Mouse (Mus musculus) cerebellum, adult 11 months (tissue): Measurements from ENCODE around the gene Gatad2b.
"Not testable (repeated sequence)": the region's sequence is repeated elsewhere in the genome, so short reads cannot be mapped to it uniquely, and the experiment has no call there.

ENCODE experiments used
- DNase-seq: peaks from one replicate; pipeline ENCODE4 v3.0.0; 2022

The Gatad2b gene

GRCm38 (mm10) chr3:90314241-90314640 lies 21.3 kb downstream of the Gatad2b start:
- DNase-seq, result no peak

DNA sequence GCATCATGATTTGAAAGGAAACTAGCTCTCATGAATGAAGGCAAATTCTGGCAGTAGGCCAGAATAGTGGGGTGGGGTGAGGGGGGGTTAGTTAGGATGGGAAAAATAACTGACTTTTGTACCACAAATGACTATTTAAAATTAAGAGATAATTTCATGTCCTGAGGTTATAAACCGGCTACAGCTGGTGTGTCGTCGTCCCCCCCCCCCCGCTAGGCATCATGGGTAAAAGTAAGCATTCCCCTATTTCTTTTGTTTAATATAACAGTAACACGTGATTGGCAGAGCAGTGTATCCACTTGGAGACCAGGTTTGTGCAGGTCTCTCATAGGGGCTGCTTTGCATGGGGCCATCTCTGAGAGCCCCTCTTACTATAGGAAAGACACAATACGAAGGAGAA lies 29.3 kb downstream of the Gatad2b start:
- no peak for DNase-seq

DNA sequence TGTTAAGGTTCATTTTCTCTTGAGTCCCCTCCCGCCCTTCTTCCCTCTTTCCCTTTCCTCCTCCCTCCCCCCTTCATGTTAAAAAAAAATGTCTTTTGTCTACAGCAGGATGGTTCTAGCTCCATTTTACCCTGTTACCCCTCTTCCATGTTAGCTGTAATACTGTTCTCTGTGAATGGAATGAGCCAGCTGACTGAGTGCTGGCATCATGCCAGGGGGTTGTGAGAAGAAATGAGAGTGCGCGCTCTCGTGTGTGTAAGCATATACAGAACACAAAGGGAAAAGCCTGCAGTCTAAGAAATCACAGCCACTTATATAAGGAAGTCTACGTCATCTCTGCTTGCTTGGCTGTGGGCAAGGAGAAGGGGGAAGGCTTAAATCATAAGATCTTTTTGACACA lies 30.1 kb downstream of the Gatad2b start:
- peak; percentile 55 for DNase-seq

DNA sequence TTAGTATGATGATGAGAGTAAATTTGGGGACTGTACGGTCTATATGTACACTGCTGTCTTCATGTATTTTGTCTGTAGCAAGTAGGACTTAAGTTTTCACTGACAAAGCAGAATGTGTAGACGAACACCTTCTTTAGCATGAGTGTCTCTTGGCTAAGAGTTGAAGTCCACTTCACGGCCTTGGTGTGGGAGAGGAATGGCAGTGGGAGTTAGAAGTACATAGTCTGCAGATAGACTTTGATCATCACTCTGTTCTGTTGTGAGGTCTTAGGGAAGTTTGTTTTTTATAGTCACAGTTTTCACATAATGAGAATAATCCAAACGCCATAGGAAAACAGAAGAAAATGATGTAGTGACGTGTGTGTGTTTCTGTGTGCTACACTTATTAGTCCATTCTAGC lies 39.5 kb downstream of the Gatad2b start:
- DNase-seq, result no peak

DNA sequence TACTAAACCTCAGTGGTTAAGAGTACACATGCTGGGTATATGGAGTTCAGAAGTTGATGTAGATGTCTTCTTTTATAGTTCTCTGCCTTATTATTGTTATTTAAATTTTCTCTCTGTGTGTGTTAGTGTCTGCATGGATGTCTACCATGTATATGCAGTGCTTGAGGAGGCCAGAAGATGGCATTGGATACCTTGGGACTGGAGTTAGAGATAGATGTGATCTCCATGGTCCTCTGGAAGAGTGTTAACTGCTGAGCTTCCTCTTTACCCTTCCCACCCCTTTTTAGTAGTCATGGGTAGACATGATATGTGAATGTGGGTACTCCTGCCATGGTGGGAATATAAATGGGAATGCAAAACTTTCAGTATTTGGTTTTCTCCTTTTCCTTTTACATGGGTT lies 42.5 kb downstream of the Gatad2b start:
- DNase-seq, result no peak

GRCm38 (mm10) chr3:90338190-90338589 lies 45.2 kb downstream of the Gatad2b start:
- DNase-seq, result no peak

DNA sequence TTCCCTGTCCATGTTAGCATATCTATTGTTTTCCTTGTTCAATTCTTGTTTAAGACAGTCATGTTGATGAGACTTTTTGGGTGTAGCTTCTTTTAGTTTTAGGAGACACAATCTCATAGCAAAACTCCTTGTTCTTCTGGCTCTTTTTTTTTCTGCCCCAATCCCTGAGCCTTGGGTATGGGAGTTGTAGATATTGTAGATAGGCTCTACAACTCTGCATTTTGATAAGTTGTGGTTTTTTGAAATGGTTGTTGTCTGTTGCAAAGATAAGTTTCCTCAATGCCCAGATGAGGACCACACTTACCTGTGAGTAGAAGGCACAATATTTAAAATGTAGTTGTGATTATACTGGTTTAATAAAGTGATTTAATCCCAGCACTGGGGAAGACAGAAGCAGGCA lies 47.2 kb downstream of the Gatad2b start:
- DNase-seq, result no peak

GRCm38 (mm10) chr3:90342853-90343252 lies 49.9 kb downstream of the Gatad2b start:
- not testable (repeated sequence) for DNase-seq

- DNase-seq, result no peak
Measured at GRCm38 (mm10) chr3:90347847-90348246, 54.9 kb downstream of the Gatad2b start.

DNA sequence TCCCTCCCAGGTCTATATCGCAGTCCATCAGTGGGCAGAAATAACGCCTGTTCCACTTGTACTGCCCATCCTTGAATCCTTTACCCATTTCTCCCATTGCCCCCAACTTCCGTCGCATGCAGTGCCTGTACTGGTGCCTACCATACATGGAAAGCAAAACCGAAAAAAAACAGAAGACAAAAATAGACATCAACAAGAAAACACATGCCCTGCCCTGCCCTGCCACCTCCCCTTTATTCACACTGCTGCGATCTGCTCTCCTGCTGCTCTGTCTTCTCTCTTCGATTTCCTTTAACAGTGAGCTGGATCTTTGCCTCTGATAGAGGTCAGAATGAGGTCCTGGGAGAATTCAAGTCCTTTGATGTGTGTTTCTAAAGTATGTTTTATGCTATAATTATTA lies 65.0 kb downstream of the Gatad2b start:
- no peak for DNase-seq

GRCm38 (mm10) chr3:90359230-90359629 lies 66.3 kb downstream of the Gatad2b start:
- no peak for DNase-seq

- no peak for DNase-seq
Measured at GRCm38 (mm10) chr3:90361476-90361875, 68.5 kb downstream of the Gatad2b start.

DNA sequence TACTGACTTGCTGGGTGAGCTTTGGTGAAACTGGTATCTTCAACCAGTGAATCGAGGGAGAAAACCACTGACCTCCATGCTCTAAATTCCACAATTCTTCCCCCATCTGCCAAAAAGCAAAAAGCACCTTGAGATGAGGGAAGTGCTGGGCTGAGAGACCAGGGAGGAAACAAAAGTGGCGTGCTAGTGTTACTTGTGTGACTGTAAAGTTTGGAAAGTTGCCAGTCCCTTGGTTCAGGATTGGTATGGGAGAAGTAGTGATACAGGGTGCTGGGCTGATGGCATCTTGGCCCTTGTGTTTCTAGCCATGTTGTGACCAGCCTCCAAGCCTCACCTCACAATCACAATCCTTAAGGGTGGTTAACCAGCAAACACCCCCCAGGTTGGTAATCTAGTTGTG lies 69.4 kb downstream of the Gatad2b start:
- no peak for DNase-seq

DNA sequence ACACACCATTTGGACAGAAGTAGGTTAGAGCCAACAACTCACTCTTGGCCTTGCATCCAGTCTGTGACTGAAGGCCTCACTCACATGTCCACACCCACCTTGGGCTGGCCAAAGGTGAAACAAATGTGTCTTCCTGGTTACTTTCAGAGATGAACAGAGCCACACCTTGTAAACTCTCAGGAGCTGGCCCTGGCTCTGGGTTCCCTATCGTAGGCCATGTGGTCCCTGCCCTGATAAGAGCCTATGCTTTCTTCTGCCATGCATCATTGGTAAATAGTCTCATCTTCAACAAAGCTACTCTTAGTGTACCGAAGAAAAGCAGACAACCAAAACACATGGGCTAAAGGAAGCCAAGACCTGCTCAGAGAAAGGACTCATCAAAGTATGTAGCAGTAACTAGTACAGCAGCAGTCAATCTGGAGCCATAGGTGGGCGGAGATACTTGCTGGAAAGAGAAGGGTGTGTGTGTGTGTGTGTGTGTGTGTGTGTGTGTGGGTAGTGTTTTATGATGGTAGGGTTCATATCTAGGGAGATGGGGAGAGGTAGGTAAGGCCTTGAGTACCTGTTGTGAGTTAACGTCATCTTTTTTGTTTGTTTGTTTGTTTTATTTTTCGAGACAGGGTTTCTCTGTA lies 74.1 kb downstream of the Gatad2b start:
- DNase-seq, result no peak

- DNase-seq, result no peak
Measured at GRCm38 (mm10) chr3:90369041-90369440, 76.1 kb downstream of the Gatad2b start.

- no peak for DNase-seq
Measured at GRCm38 (mm10) chr3:90371857-90372256, 78.9 kb downstream of the Gatad2b start.

GRCm38 (mm10) chr3:90372817-90373216 lies 79.8 kb downstream of the Gatad2b start:
- DNase-seq, result no peak

DNA sequence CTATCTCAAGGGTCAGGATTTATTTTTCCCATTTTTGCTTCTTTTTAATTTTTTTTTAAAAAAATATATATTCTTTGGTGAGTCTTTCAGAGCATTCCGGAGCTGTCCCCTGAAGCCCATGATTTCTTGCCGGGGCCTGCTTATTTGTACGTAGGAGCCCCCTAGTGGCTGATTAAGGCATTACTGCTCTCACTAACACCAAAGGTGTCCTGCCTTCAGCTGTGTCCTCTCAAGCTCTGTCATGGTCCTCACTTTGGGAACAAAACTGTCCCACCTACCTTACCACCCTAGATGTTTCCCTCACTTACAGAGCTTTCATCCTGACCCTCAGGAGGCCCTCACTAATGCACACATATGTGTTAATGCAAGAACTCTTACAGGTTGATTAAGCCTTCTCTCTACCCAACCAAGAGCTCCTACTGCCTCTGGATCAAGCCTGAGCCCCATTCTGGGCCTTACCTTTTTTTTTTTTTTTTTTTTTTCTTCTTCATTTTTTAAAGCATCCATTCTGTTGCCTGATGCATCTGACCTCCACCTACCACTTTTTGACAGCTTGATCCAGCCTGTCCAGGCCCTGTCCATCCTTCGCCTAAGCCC lies 80.6 kb downstream of the Gatad2b start:
- peak; percentile 80 for DNase-seq

- no peak for DNase-seq
Measured at GRCm38 (mm10) chr3:90374368-90374767, 81.4 kb downstream of the Gatad2b start.

DNA sequence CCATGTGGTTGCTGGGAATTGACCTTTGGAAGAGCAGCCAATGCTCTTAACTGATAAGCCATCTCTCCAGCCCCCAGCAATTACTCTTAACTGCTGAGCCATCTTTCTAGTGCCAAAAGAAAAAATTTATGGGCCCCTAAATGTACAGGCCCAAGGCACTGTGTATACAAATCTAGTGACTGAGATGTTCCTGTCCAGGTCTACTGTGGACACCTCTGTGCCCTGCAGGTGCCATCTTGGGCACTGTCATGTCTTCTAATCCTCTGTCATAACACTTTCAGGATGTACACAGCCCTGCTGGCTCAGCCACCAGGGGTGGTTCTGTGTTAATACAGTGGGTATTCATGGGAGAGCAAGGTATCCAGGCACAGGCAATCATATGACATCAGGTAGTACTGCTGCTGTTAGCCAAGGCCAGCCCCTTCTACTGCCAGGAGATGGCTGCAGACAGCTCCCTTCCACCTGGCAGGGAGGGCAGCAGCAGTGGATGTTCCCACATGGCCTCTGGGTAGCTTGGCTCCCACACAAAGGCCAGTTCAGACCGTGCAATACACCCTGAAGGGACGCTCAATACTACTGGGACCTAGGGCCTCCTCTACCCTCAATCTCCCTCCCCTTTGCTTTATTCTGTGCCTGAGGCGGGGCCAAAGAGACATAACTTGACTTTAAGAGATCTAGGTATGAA lies 82.7 kb downstream of the Gatad2b start:
- no peak for DNase-seq

GRCm38 (mm10) chr3:90376247-90376585 lies 83.2 kb downstream of the Gatad2b start:
- no peak for DNase-seq

DNA sequence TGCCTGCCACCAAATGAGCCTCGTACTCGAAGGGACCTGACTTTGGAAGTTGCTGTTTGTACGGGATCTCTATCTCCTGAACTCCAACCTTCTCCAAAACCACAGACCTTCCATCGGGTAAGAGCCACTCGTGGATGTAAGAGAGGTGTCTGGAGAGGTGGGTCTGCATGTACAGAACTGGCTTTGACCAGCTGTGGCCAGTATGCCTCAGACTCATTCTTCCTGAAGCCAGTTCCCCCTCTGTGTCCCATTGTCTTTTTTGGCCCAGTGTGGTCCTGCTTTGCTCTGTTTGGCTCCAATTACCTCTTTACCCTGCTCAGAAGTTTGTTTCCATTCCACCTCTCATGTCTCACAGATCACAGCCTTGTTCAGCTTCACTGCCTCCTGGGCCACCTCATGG lies 85.5 kb downstream of the Gatad2b start:
- DNase-seq, result no peak

DNA sequence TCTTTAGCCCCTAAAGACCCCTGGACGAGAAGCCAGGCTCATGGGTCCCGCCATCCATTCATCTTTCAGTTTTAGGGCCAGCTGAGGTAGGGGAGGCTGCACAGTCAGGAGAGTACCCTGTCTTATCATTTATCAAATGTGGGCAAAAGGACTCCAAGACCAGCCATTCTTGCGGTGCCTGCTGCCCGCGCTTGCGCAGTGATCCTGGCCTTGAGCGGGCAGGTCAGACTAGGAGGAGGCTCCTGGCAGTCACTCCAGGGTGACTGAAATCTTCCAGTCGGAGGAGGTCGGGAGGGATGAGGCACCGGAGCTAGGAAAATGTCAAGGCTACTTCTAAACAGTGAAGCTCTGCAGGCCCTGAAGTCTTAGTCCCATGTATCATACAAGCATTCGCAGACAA lies 88.7 kb downstream of the Gatad2b start:
- no peak for DNase-seq

GRCm38 (mm10) chr3:90383690-90384089 lies 90.7 kb downstream of the Gatad2b start:
- no peak for DNase-seq
